Mouse (Mus musculus) stomach, postnatal 0 days (tissue): ENCODE data around the gene Paf1.

ENCODE experiments used
- CTCF ChIP-seq: IDR thresholded peaks from 2 replicates; pipeline ENCODE4 v1.5.1; 2016; ENCODE audit warnings: antibody characterized with exemption, low read depth, mild to moderate bottlenecking, moderate library complexity
- EP300 ChIP-seq: optimal IDR thresholded peaks from 2 replicates; pipeline ENCODE3; 2016; ENCODE audit warnings: antibody characterized with exemption

DNA sequence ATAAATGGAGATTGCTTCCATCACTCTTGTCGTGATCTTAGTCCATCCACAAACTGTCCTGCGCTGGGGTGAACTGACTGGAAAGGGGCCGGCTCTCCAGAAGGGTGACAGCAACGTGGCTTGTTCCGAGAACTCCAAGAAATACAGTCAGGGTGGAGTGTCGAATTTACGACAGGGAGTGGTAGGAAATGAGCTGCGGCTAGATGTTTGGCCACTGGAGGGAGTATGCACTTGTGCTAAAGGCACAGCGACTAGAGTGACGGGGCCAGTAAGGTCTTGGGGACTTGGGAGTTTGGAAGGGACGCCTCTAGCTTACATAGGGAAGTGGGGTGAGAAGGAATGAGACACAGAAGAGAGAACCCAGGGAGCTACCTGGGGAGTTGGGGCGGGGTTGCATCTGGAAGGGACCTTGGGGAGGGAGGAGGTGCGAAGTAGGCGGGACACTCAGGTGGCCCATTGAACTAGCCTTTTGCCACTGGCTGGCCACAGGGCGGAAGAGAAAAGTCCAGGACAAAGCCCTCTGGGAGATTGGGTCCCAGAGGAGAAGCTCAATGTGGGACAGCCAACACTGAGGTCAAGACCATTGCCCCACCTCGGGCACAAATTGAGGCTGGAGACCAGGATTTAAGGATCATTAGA is 44.3 kb downstream of the Paf1 start, which contains the start of gene Gmfg:
- TF ChIP-seq CTCF (peak; percentile 89), EP300 (no peak)
